Mouse (Mus musculus): ENCODE measurements around the gene Pgf. TPM values are rescaled to one million over a fixed set of nuclear protein-coding genes. Genes with fewer than 3 reads are reported as not detected.

Pgf gene
- polyA plus RNA-seq, 1 experiment: 49.6 TPM

GRCm38 (mm10) chr12:85124751-85125150 lies 52.8 kb downstream of the Pgf start:
- H3K79me3 ChIP-seq (ENCODE audit: low read depth): peaks cover 5% of the 10 kb centered on the region
- H3ac ChIP-seq (ENCODE audit: control insufficient read depth, insufficient read length, low read depth): no peak overlapping the region
- TF ChIP-seq CEBPB (IDR thresholded peaks at IDR 0.05; ENCODE audit: low read depth): no peak
- no peak for TF ChIP-seq USF1 (IDR thresholded peaks at IDR 0.05; ENCODE audit: low read depth)
- TF ChIP-seq CTCF (IDR thresholded peaks at IDR 0.05; ENCODE audit: control insufficient read depth, insufficient read depth, insufficient read length): no peak
- TF ChIP-seq MAX (IDR thresholded peaks at IDR 0.05): no peak
- no peak for TF ChIP-seq MYOD1 (IDR thresholded peaks at IDR 0.05; ENCODE audit: control insufficient read depth, insufficient read length, low read depth)
- no peak for TF ChIP-seq MYOG (IDR thresholded peaks at IDR 0.05; ENCODE audit: control insufficient read depth, extremely low read depth, insufficient read length)
- no peak for TF ChIP-seq FOSL1 (IDR thresholded peaks at IDR 0.05; ENCODE audit: insufficient read depth, low read length, poor library complexity, severe bottlenecking)
- H3K79me2 ChIP-seq (ENCODE audit: control insufficient read depth, insufficient read depth): peaks cover 59% of the 10 kb centered on the region
- H3K4me3 ChIP-seq (ENCODE audit: insufficient read depth, poor library complexity, severe bottlenecking): no peak overlapping the region
- H3K36me3 ChIP-seq (ENCODE audit: control insufficient read depth, insufficient read depth): peaks cover 91% of the 10 kb centered on the region
- H3K27me3 ChIP-seq (ENCODE audit: control insufficient read depth, insufficient read depth, insufficient read length): no peaks in the 10 kb centered on the region

- Histone ChIP-seq H3K79me3 (ENCODE audit: low read depth) (peaks cover 5% of the 10 kb centered on the region), H3ac (ENCODE audit: control insufficient read depth, insufficient read length, low read depth) (no peak overlapping the region), H3K79me2 (ENCODE audit: control insufficient read depth, insufficient read depth) (peaks cover 69% of the 10 kb centered on the region), H3K4me3 (ENCODE audit: insufficient read depth, poor library complexity, severe bottlenecking) (no peak overlapping the region), H3K27me3 (ENCODE audit: control insufficient read depth, insufficient read depth, insufficient read length) (no peaks in the 10 kb centered on the region), H3K36me3 (ENCODE audit: control insufficient read depth, insufficient read depth) (peaks cover 93% of the 10 kb centered on the region)
- TF ChIP-seq MAX (IDR thresholded peaks at IDR 0.05) (no peak), MYOG (IDR thresholded peaks at IDR 0.05; ENCODE audit: control insufficient read depth, extremely low read depth, insufficient read length) (no peak), CTCF (IDR thresholded peaks at IDR 0.05; ENCODE audit: control insufficient read depth, insufficient read depth, insufficient read length) (no peak), CEBPB (IDR thresholded peaks at IDR 0.05; ENCODE audit: low read depth) (no peak), MYOD1 (IDR thresholded peaks at IDR 0.05; ENCODE audit: control insufficient read depth, insufficient read length, low read depth) (no peak), FOSL1 (IDR thresholded peaks at IDR 0.05; ENCODE audit: insufficient read depth, low read length, poor library complexity, severe bottlenecking) (no peak), USF1 (IDR thresholded peaks at IDR 0.05; ENCODE audit: low read depth) (no peak)
Observed at GRCm38 (mm10) chr12:85123645-85124044, 53.9 kb downstream of the Pgf start.

GRCm38 (mm10) chr12:85123108-85123530 lies 54.5 kb downstream of the Pgf start:
- TF ChIP-seq MAX (IDR thresholded peaks at IDR 0.05) (no peak), CEBPB (IDR thresholded peaks at IDR 0.05; ENCODE audit: low read depth) (no peak), MYOG (IDR thresholded peaks at IDR 0.05; ENCODE audit: control insufficient read depth, extremely low read depth, insufficient read length) (no peak), MYOD1 (IDR thresholded peaks at IDR 0.05; ENCODE audit: control insufficient read depth, insufficient read length, low read depth) (no peak), CTCF (IDR thresholded peaks at IDR 0.05; ENCODE audit: control insufficient read depth, insufficient read depth, insufficient read length) (no peak), FOSL1 (IDR thresholded peaks at IDR 0.05; ENCODE audit: insufficient read depth, low read length, poor library complexity, severe bottlenecking) (no peak), USF1 (IDR thresholded peaks at IDR 0.05; ENCODE audit: low read depth) (no peak)
- Histone ChIP-seq H3K36me3 (ENCODE audit: control insufficient read depth, insufficient read depth) (peaks cover 93% of the 10 kb centered on the region), H3K4me3 (ENCODE audit: insufficient read depth, poor library complexity, severe bottlenecking) (no peak overlapping the region), H3K79me3 (ENCODE audit: low read depth) (peaks cover 6% of the 10 kb centered on the region), H3K79me2 (ENCODE audit: control insufficient read depth, insufficient read depth) (peaks cover 69% of the 10 kb centered on the region), H3K27me3 (ENCODE audit: control insufficient read depth, insufficient read depth, insufficient read length) (no peaks in the 10 kb centered on the region), H3ac (ENCODE audit: control insufficient read depth, insufficient read length, low read depth) (no peak overlapping the region)

GRCm38 (mm10) chr12:85121806-85122459 lies 55.7 kb downstream of the Pgf start:
- peak; percentile 70 for TF ChIP-seq MYOD1 (IDR thresholded peaks at IDR 0.05; ENCODE audit: control insufficient read depth, insufficient read length, low read depth)
- no peak for TF ChIP-seq USF1 (IDR thresholded peaks at IDR 0.05; ENCODE audit: low read depth)
- TF ChIP-seq FOSL1 (IDR thresholded peaks at IDR 0.05; ENCODE audit: insufficient read depth, low read length, poor library complexity, severe bottlenecking): no peak

More at GRCm38 (mm10) chr12:85121806-85122459, 55.7 kb downstream of the Pgf start:
- H3K27me3 ChIP-seq (ENCODE audit: control insufficient read depth, insufficient read depth, insufficient read length): no peaks in the 10 kb centered on the region
- no peak overlapping the region for H3ac ChIP-seq (ENCODE audit: control insufficient read depth, insufficient read length, low read depth)
- H3K79me2 ChIP-seq (ENCODE audit: control insufficient read depth, insufficient read depth): peaks cover 73% of the 10 kb centered on the region
- no peak overlapping the region for H3K4me3 ChIP-seq (ENCODE audit: insufficient read depth, poor library complexity, severe bottlenecking)
- peaks cover 14% of the 10 kb centered on the region for H3K79me3 ChIP-seq (ENCODE audit: low read depth)
- H3K36me3 ChIP-seq (ENCODE audit: control insufficient read depth, insufficient read depth): peaks cover 94% of the 10 kb centered on the region

Other genes starting within 250 kb of the Pgf start
- 115 TPM for gene Fcf1, start 206.9 kb downstream of the Pgf start, polyA plus RNA-seq (2012; fragmentation: generic; extraction: Trizol)
- 9.9 TPM for gene Arel1, start 206.9 kb downstream of the Pgf start, polyA plus RNA-seq (2012; fragmentation: generic; extraction: Trizol)
- gene Ylpm1, start 181.5 kb downstream of the Pgf start, polyA plus RNA-seq (2012; fragmentation: generic; extraction: Trizol): 16.6 TPM
- gene Prox2, start 67.0 kb downstream of the Pgf start, polyA plus RNA-seq (2012; fragmentation: generic; extraction: Trizol): 2.0 TPM
- gene Dlst, start 67.0 kb downstream of the Pgf start, polyA plus RNA-seq (2012; fragmentation: generic; extraction: Trizol): 167 TPM
- gene Rps6kl1, start 26.5 kb downstream of the Pgf start, polyA plus RNA-seq (2012; fragmentation: generic; extraction: Trizol): 0.39 TPM
- 294 TPM for gene Eif2b2, start 41.7 kb upstream of the Pgf start, polyA plus RNA-seq (2012; fragmentation: generic; extraction: Trizol)
- gene Mlh3, start 92.8 kb upstream of the Pgf start, polyA plus RNA-seq (2012; fragmentation: generic; extraction: Trizol): 0.82 TPM
- gene Acyp1, start 110.6 kb upstream of the Pgf start, polyA plus RNA-seq (2012; fragmentation: generic; extraction: Trizol): 17.1 TPM
- gene Zc2hc1c, start 110.8 kb upstream of the Pgf start, polyA plus RNA-seq (2012; fragmentation: generic; extraction: Trizol): 0.75 TPM
- gene Nek9, start 161.6 kb upstream of the Pgf start, polyA plus RNA-seq (2012; fragmentation: generic; extraction: Trizol): 28.4 TPM
- gene Tmed10, start 197.1 kb upstream of the Pgf start, polyA plus RNA-seq (2012; fragmentation: generic; extraction: Trizol): 174 TPM

Data from C2C12 (cell line).